Mouse (Mus musculus) neural tube, embryonic 14.5 days (tissue): ENCODE results near the gene Sgms1. TPM values are rescaled to one million over a fixed set of nuclear protein-coding genes. Genes with fewer than 3 reads are reported as not detected.

Experiments
- polyA plus RNA-seq: library from polyadenylated mRNA; unstranded; fragments of >200 nt; fragmentation: Nextera tagmentation; extraction: Ambion mirVana; gene quantifications from 2 replicates; pipeline ENCODE4 v1.2.1, GENCODE M21; 2014

The Sgms1 gene
- polyA plus RNA-seq, 1 experiment from 2014 or later, result 19.2 TPM

Other genes starting within 250 kb of the Sgms1 start
- gene Rpl9-ps6, start 76.9 kb upstream of the Sgms1 start, polyA plus RNA-seq, result 53.9 and 54.2 TPM in 2 replicates
- 60.5 and 65.6 TPM in 2 replicates for gene Minpp1, start 96.1 kb upstream of the Sgms1 start, polyA plus RNA-seq
- gene Papss2, start 206.1 kb upstream of the Sgms1 start, polyA plus RNA-seq, result 1.5 and 1.7 TPM in 2 replicates